ENCODE assay signal across 10 mouse cellular contexts in the genomic region with DNA sequence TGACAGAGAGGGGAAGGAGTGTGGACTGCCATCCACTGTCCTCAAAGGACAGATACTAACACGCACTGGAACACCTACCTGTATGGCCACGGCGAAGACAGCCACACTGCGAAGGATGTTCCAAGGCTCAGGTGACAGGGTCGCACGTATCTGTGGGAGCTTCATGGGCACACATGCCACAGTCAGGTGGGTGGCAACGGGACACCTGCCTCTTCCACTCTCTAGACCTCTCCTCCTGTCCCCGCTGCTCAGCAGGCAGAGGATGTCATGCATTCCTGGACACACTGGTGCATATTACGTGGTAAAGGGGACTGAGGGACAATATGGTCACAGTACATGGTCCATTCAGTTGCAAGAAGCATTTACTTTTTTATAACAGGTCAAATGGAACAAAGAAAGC. TPM values are rescaled to one million over a fixed set of nuclear protein-coding genes. Genes with fewer than 3 reads are reported as not detected.
DNase-seq lines count a peak whose midpoint lies in the region; ATAC-seq and TF ChIP-seq lines count a peak whose summit lies in the region.
"Had no signal": no experiment of that assay in that cellular context is flagged by ENCODE, and none has a peak within 500 bp of the region (broad histone marks: within the 10 kb centered on the region; RNA-seq: fewer than 3 reads in every experiment).

No protein-coding gene starts in this region.

- no peaks in the 10 kb centered on the region for H3K9me3 ChIP-seq in neural tube, embryonic 11.5 days (ENCODE audit: control insufficient read depth, low read length)
- H3K9me3 ChIP-seq in liver, embryonic 14.5 days (ENCODE audit: control insufficient read depth, low read length) = no peaks in the 10 kb centered on the region

- 92% methylated on average over 9 of the region's 9 CpGs for WGBS in neural tube, embryonic 11.5 days
- WGBS in liver, embryonic 14.5 days (ENCODE audit: insufficient replicate concordance) = 79% methylated on average over 9 of the region's 9 CpGs

- DNase-seq in heart, adult 11 months = peak; percentile 93
- no peak for DNase-seq in heart, postnatal 25 days (ENCODE audit: low spot score)
- no peak for DNase-seq in neural tube, embryonic 11.5 days (ENCODE audit: low spot score)
- DNase-seq in neural tube, embryonic 10.5 days (ENCODE audit: extremely low spot score, low spot score) = no peak
- no peak for DNase-seq in liver, embryonic 14.5 days (ENCODE audit: low read depth in 3 of 3, low spot score in 3 of 3)
- no peak for DNase-seq in right cerebral cortex, adult 18-20 months
- DNase-seq in urinary bladder, adult 2 months (ENCODE audit: low spot score) = no peak
- DNase-seq: adrenal gland, postnatal 25 days; right cerebral cortex, postnatal 14 days had no signal

- H3K9ac ChIP-seq in neural tube, embryonic 11.5 days (ENCODE audit: low read length) = peak overlapping the region; percentile 2; the same call in 1 of the 2 replicates
- H3K9ac ChIP-seq in liver, embryonic 14.5 days (replicated peaks) = peak overlapping the region; percentile 98

- no peak overlapping the region for H3K27ac ChIP-seq in neural tube, embryonic 11.5 days (ENCODE audit: low read depth, low read length)
- H3K27ac ChIP-seq in liver, embryonic 14.5 days = no peak overlapping the region

- TF ChIP-seq CTCF in liver, embryonic 14.5 days (IDR thresholded peaks at IDR 0.05; ENCODE audit: low read depth) = no peak

- H3K27me3 ChIP-seq in neural tube, embryonic 11.5 days (ENCODE audit: control insufficient read depth, insufficient read depth, low read length) = no peaks in the 10 kb centered on the region
- H3K27me3 ChIP-seq in liver, embryonic 14.5 days (ENCODE audit: control insufficient read depth, insufficient read depth, low read length) = no peaks in the 10 kb centered on the region

- no peak overlapping the region for H3K4me3 ChIP-seq in neural tube, embryonic 11.5 days (ENCODE audit: low read depth, low read length)
- peak overlapping the region in 1 of 2 experiments; percentile 94; a peak in 1 of 4 replicates for H3K4me3 ChIP-seq in liver, embryonic 14.5 days (ENCODE audit: insufficient read depth in 1 of 2, low read depth in 2 of 2, low read length in 2 of 2)

- peaks cover 3% of the 10 kb centered on the region; the same call in 1 of the 2 replicates for H3K36me3 ChIP-seq in neural tube, embryonic 11.5 days (ENCODE audit: control insufficient read depth, insufficient read depth, low read length)
- H3K36me3 ChIP-seq in liver, embryonic 14.5 days (replicated peaks; ENCODE audit: control insufficient read depth, insufficient read depth, low read depth) = no peaks in the 10 kb centered on the region

- peaks cover 4% of the 10 kb centered on the region for H3K4me1 ChIP-seq in neural tube, embryonic 11.5 days (ENCODE audit: control insufficient read depth, insufficient read depth, low read length)
- H3K4me1 ChIP-seq in liver, embryonic 14.5 days (replicated peaks; ENCODE audit: control insufficient read depth in 2 of 2, insufficient read depth in 2 of 2, low read length in 1 of 2) = peaks cover 6 to 15% of the 10 kb centered on the region in 2 experiments

- intact Hi-C loops in heart, postnatal 25 days (cut with DNase I) = no loop called here

- no peak for ATAC-seq in neural tube, embryonic 11.5 days (ENCODE audit: insufficient read depth, low FRiP score, low TSS enrichment)
- no peak for ATAC-seq in liver, embryonic 14.5 days (ENCODE audit: insufficient read depth)
- no peak for ATAC-seq in megakaryocyte progenitor cell, adult 5-6 weeks (replicated peaks; ENCODE audit: poor library complexity)

- H3K4me2 ChIP-seq in neural tube, embryonic 11.5 days (ENCODE audit: low read depth) = no peak overlapping the region
- H3K4me2 ChIP-seq in liver, embryonic 14.5 days (ENCODE audit: low read depth) = peak overlapping the region; percentile 86

- no peak for TF ChIP-seq EP300 in liver, embryonic 14.5 days (IDR thresholded peaks at IDR 0.05; ENCODE audit: low read depth)

RNA-seq across cellular contexts. Expression of gene Cant1, which starts 1.4 kb away (rescaled TPM):
- total RNA-seq in heart, postnatal 25 days (2021) = 10 to 100 TPM; 16.0 to 17.2 TPM
- 27.7 and 29.4 TPM in 2 replicates for polyA plus RNA-seq in neural tube, embryonic 11.5 days (2014; fragmentation: Nextera tagmentation; extraction: Ambion mirVana)
- 7.8 and 8.3 TPM in 2 replicates for polyA plus RNA-seq in liver, embryonic 14.5 days (2012; rRNA removed)
- polyA plus RNA-seq in liver, embryonic 14.5 days (2014; fragmentation: Nextera tagmentation; extraction: Ambion mirVana) = 6.0 and 7.4 TPM in 2 replicates
- 17.6 and 19.2 TPM in 2 replicates for total RNA-seq in megakaryocyte progenitor cell, adult 5-6 weeks (2015)
- 18.7 and 20.0 TPM in 2 replicates for total RNA-seq in megakaryocyte progenitor cell, adult 5-6 weeks (2017)
- 38.2 and 41.2 TPM in 2 replicates for polyA plus RNA-seq in urinary bladder, adult 2 months (2012; rRNA removed)

RNA-seq across cellular contexts. Expression of gene C1qtnf1, which starts 10.5 kb away (rescaled TPM):
- 10 to 100 TPM; 17.7 to 31.0 TPM for total RNA-seq in heart, postnatal 25 days (2021)
- polyA plus RNA-seq in neural tube, embryonic 11.5 days (2014; fragmentation: Nextera tagmentation; extraction: Ambion mirVana) = 2.5 TPM in 2 replicates
- 0.93 and 1.1 TPM in 2 replicates for polyA plus RNA-seq in liver, embryonic 14.5 days (2012; rRNA removed)
- 0.90 and 1.4 TPM in 2 replicates for polyA plus RNA-seq in liver, embryonic 14.5 days (2014; fragmentation: Nextera tagmentation; extraction: Ambion mirVana)
- not detected in 2 replicates for total RNA-seq in megakaryocyte progenitor cell, adult 5-6 weeks (2015)
- total RNA-seq in megakaryocyte progenitor cell, adult 5-6 weeks (2017) = not detected in 2 replicates
- 31.7 and 38.1 TPM in 2 replicates for polyA plus RNA-seq in urinary bladder, adult 2 months (2012; rRNA removed)

RNA-seq across cellular contexts. Expression of gene Lgals3bp, which starts 15.6 kb away (rescaled TPM):
- 10 to 100 TPM; 19.2 to 24.0 TPM for total RNA-seq in heart, postnatal 25 days (2021)
- polyA plus RNA-seq in neural tube, embryonic 11.5 days (2014; fragmentation: Nextera tagmentation; extraction: Ambion mirVana) = 1.7 and 1.9 TPM in 2 replicates
- polyA plus RNA-seq in liver, embryonic 14.5 days (2012; rRNA removed) = 36.6 and 43.8 TPM in 2 replicates
- polyA plus RNA-seq in liver, embryonic 14.5 days (2014; fragmentation: Nextera tagmentation; extraction: Ambion mirVana) = 30.1 and 32.6 TPM in 2 replicates
- 92.3 and 118 TPM in 2 replicates for total RNA-seq in megakaryocyte progenitor cell, adult 5-6 weeks (2015)
- total RNA-seq in megakaryocyte progenitor cell, adult 5-6 weeks (2017) = 51.7 and 56.3 TPM in 2 replicates
- 154 and 187 TPM in 2 replicates for polyA plus RNA-seq in urinary bladder, adult 2 months (2012; rRNA removed)

RNA-seq across cellular contexts. Expression of gene Engase, which starts 59.1 kb away (rescaled TPM):
- total RNA-seq in heart, postnatal 25 days (2021) = 1 to 10 TPM; 5.7 to 6.3 TPM
- 6.9 and 7.0 TPM in 2 replicates for polyA plus RNA-seq in neural tube, embryonic 11.5 days (2014; fragmentation: Nextera tagmentation; extraction: Ambion mirVana)
- 4.1 and 4.7 TPM in 2 replicates for polyA plus RNA-seq in liver, embryonic 14.5 days (2012; rRNA removed)
- polyA plus RNA-seq in liver, embryonic 14.5 days (2014; fragmentation: Nextera tagmentation; extraction: Ambion mirVana) = 6.5 and 6.6 TPM in 2 replicates
- total RNA-seq in megakaryocyte progenitor cell, adult 5-6 weeks (2015) = 0.89 and 1.2 TPM in 2 replicates
- 3.2 and 4.6 TPM in 2 replicates for total RNA-seq in megakaryocyte progenitor cell, adult 5-6 weeks (2017)
- 14.0 and 15.4 TPM in 2 replicates for polyA plus RNA-seq in urinary bladder, adult 2 months (2012; rRNA removed)

Comparison
In these comparisons a context has a peak if more than half of its experiments do, and no peak if none do; other contexts are left out.
1. RNA of gene Lgals3bp, which starts 15.6 kb away (polyA plus RNA-seq): 154 to 187 TPM in urinary bladder, adult 2 months and 30.1 to 43.8 TPM in liver, embryonic 14.5 days; 1.7 to 1.9 TPM in neural tube, embryonic 11.5 days; every median in the first group is over 10 times any median in the second.